Mouse (Mus musculus) liver, postnatal 0 days (tissue): Measurements from ENCODE around the gene Ptges2.

Source experiments
- CTCF ChIP-seq: sonication (generic); IDR thresholded peaks from 2 replicates; pipeline ENCODE4 v1.5.1; 2016; ENCODE audit warnings: antibody characterized with exemption, low read depth
- EP300 ChIP-seq: IDR thresholded peaks from 2 replicates; pipeline ENCODE4 v1.6.1; 2016; ENCODE audit warnings: antibody characterized with exemption, low read depth, mild to moderate bottlenecking

DNA sequence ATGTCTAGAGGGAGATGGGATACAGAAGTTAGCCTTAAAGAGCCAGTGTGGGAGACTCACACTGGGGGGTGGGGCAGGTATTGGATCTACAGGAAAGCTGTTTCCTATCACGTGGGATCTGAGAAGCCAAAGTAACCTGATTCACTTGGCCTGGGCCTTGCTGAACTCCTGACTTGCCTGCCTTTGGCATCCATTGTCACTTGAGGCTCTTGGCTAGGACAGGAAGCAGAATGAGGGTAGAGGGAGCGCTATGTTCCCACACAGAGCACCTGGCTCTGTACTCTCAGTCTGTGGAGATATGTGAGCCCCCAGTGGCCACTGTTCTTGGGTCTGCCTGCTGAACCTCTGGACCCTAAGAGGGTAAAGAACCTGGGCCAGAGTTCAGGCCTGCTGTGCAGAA lies 20.9 kb downstream of the Ptges2 start:
- no peak for TF ChIP-seq CTCF
- no peak for TF ChIP-seq EP300
